Mouse (Mus musculus): Measurements from ENCODE around the gene Thra.
A peak's percentile ranks its signal among the peaks of the same experiment; 100 is the strongest.
"Not testable (repeated sequence)": the region's sequence is repeated elsewhere in the genome, so short reads cannot be mapped to it uniquely, and the experiment has no call there.

The Thra gene

GRCm38 (mm10) chr11:98717904-98718303 is 22.5 kb upstream of the Thra start:
- no peak for DNase-seq (ENCODE audit: low read depth, low spot score)

GRCm38 (mm10) chr11:98720756-98721155 is 19.7 kb upstream of the Thra start:
- no peak for DNase-seq (ENCODE audit: low read depth, low spot score)

- no peak for DNase-seq (ENCODE audit: low read depth, low spot score)
These were observed 18.8 kb upstream of the Thra start for GRCm38 (mm10) chr11:98721458-98722226.

- DNase-seq (ENCODE audit: low read depth, low spot score), result no peak
These were observed 17.3 kb upstream of the Thra start for GRCm38 (mm10) chr11:98723098-98723497.

- DNase-seq (ENCODE audit: low read depth, low spot score), result no peak
These were observed 14.4 kb upstream of the Thra start for GRCm38 (mm10) chr11:98725926-98726506.

GRCm38 (mm10) chr11:98729119-98729588 is 11.3 kb upstream of the Thra start, which contains the start of gene Med24:
Med24 (minus strand) TSS chr11:98729435.
- DNase-seq (ENCODE audit: low read depth, low spot score), result peak; percentile 92

- DNase-seq (ENCODE audit: low read depth, low spot score), result no peak
These were observed 9.7 kb upstream of the Thra start for GRCm38 (mm10) chr11:98730727-98731126.

GRCm38 (mm10) chr11:98731134-98731533 is 9.3 kb upstream of the Thra start:
- no peak for DNase-seq (ENCODE audit: low read depth, low spot score)

- no peak for DNase-seq (ENCODE audit: low read depth, low spot score)
These were observed 6.4 kb upstream of the Thra start for GRCm38 (mm10) chr11:98734020-98734419.

GRCm38 (mm10) chr11:98735111-98735510 is 5.3 kb upstream of the Thra start:
- DNase-seq (ENCODE audit: low read depth, low spot score), result no peak

- no peak for DNase-seq (ENCODE audit: low read depth, low spot score)
These were observed 4.3 kb upstream of the Thra start for GRCm38 (mm10) chr11:98736176-98736575.

GRCm38 (mm10) chr11:98737220-98737619 is 3.2 kb upstream of the Thra start:
- DNase-seq (ENCODE audit: low read depth, low spot score), result not testable (repeated sequence)

- DNase-seq (ENCODE audit: low read depth, low spot score), result no peak
These were observed 2.0 kb upstream of the Thra start for GRCm38 (mm10) chr11:98738428-98738911.

- DNase-seq (ENCODE audit: low read depth, low spot score), result no peak
These were observed 1.5 kb upstream of the Thra start for GRCm38 (mm10) chr11:98738925-98739324.

- no peak for DNase-seq (ENCODE audit: low read depth, low spot score)
These were observed 429 bp upstream of the Thra start for GRCm38 (mm10) chr11:98740026-98740392.

GRCm38 (mm10) chr11:98741051-98741620 is 698 bp downstream of the Thra start:
- DNase-seq (ENCODE audit: low read depth, low spot score), result no peak

GRCm38 (mm10) chr11:98741622-98742396 is 1.4 kb downstream of the Thra start:
- DNase-seq (ENCODE audit: low read depth, low spot score), result no peak

- DNase-seq (ENCODE audit: low read depth, low spot score), result no peak
These were observed 2.2 kb downstream of the Thra start for GRCm38 (mm10) chr11:98742397-98743291.

- no peak for DNase-seq (ENCODE audit: low read depth, low spot score)
These were observed 3.4 kb downstream of the Thra start for GRCm38 (mm10) chr11:98743655-98744345.

GRCm38 (mm10) chr11:98744456-98745019 is 4.1 kb downstream of the Thra start:
- DNase-seq (ENCODE audit: low read depth, low spot score), result no peak
